Mouse (Mus musculus): ENCODE measurements around the gene Caskin1. TPM values are rescaled to one million over a fixed set of nuclear protein-coding genes. Genes with fewer than 3 reads are reported as not detected.

The Caskin1 gene
- polyA plus RNA-seq, 1 experiment from 2014 or later: 29.1 TPM

GRCm38 (mm10) chr17:24544613-24545012, 56.2 kb downstream of the Caskin1 start:
- peaks cover 15% of the 10 kb centered on the region for H3K27me3 ChIP-seq
- no peaks in the 10 kb centered on the region for H3K36me3 ChIP-seq
- H3K27ac ChIP-seq: no peak overlapping the region
- no peak overlapping the region; the same call in 1 of the 2 replicates for H3K4me3 ChIP-seq (replicated peaks)
- H3K9me3 ChIP-seq: no peaks in the 10 kb centered on the region
- H3K4me1 ChIP-seq (replicated peaks): peaks cover 15% of the 10 kb centered on the region
- no peak for ATAC-seq
- WGBS: 24% methylated on average over 12 of the region's 12 CpGs
- H3K9ac ChIP-seq (replicated peaks): peak overlapping the region; percentile 20; the same call in 1 of the 2 replicates
- H3K4me2 ChIP-seq (replicated peaks): peak overlapping the region; percentile 36

GRCm38 (mm10) chr17:24545247-24545646, 56.8 kb downstream of the Caskin1 start:
- no peak overlapping the region for H3K4me2 ChIP-seq (replicated peaks)
- H3K4me3 ChIP-seq (replicated peaks): no peak overlapping the region
- ATAC-seq: no peak

DNA sequence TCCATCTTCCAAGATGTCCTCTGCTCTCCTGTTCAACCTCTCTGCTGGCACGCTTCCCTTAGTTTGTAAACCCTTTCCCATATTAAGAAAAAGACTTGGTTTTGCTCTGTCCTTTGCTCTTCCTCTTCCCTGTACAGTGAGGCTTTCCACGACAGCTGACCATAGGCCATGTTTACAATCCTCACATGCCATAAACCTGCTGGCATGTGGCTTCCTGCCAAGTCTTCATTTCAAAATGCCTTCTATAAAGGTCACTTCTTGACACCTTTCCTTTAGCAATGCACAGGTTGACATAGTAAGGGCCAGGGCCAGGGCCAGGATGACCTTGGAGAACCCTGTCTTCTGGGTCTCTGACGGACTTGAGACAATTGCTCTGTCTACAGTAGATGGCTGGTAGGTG, 57.8 kb downstream of the Caskin1 start:
- peaks cover 20% of the 10 kb centered on the region for H3K4me1 ChIP-seq (replicated peaks)
- H3K9ac ChIP-seq (replicated peaks): no peak overlapping the region
- H3K4me2 ChIP-seq (replicated peaks): no peak overlapping the region
- no peak overlapping the region for H3K27ac ChIP-seq
- H3K36me3 ChIP-seq: no peaks in the 10 kb centered on the region
- no peaks in the 10 kb centered on the region for H3K9me3 ChIP-seq
- peaks cover 15% of the 10 kb centered on the region for H3K27me3 ChIP-seq
- H3K4me3 ChIP-seq (replicated peaks): no peak overlapping the region
- 84% methylated on average over 3 of the region's 3 CpGs for WGBS
- no peak for ATAC-seq

More at GRCm38 (mm10) chr17:24545247-24545646, 56.8 kb downstream of the Caskin1 start:
- Histone ChIP-seq H3K27me3 (peaks cover 15% of the 10 kb centered on the region), H3K9me3 (no peaks in the 10 kb centered on the region), H3K36me3 (no peaks in the 10 kb centered on the region), H3K4me1 (replicated peaks) (peaks cover 15% of the 10 kb centered on the region), H3K27ac (no peak overlapping the region), H3K9ac (replicated peaks) (0 out of 2 replicates have a peak overlapping the region, but pooled peaks have one; percentile 20)
- WGBS: 93% methylated on average over 2 of the region's 2 CpGs

GRCm38 (mm10) chr17:24548435-24548834, 60.0 kb downstream of the Caskin1 start:
- Histone ChIP-seq H3K36me3 (no peaks in the 10 kb centered on the region), H3K4me3 (replicated peaks) (peak overlapping the region; percentile 65; the same call in 1 of the 2 replicates), H3K9me3 (no peaks in the 10 kb centered on the region), H3K4me2 (replicated peaks) (peak overlapping the region; percentile 86; the same call in 1 of the 2 replicates), H3K9ac (replicated peaks) (no peak overlapping the region), H3K27me3 (peaks cover 15% of the 10 kb centered on the region), H3K27ac (no peak overlapping the region), H3K4me1 (replicated peaks) (peaks cover 40% of the 10 kb centered on the region)
- ATAC-seq: no peak
- WGBS: 34% methylated on average over 9 of the region's 9 CpGs

DNA sequence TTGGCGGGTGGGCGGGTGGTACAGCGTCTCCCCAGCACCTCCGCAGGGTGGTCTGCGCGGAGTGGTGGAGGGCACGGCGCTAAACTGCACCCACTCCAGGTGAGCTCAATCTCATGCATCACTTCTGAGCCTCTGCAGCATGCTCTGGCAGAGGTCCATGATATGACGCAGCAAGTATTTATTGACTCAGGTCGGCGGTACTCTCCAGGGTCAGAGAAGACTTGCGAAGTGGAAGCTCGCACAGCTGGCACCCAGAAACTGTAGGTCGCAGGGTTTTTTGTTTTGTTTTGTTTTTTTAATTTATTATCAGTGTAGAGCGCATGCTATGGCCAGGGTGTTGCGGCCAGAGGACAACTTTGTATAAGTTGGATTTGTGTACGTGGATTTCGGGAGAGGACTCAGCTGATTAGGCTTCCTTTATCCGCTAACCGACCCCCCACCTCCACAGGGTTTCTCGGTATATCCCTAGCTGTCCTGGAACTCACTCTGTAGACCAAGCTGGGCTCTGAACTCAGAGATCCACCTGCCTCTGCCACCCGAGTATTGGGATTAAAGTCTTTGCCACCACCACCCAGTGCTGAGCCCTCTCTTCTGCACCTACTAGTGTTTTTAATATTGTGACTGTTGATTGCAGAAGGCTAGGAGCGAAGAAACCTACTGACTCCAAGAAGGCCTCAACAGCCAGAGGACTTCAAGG, 60.7 kb downstream of the Caskin1 start:
- Histone ChIP-seq H3K4me2 (replicated peaks) (peak overlapping the region; percentile 86), H3K36me3 (no peaks in the 10 kb centered on the region), H3K27me3 (peaks cover 15% of the 10 kb centered on the region), H3K4me1 (replicated peaks) (peaks cover 40% of the 10 kb centered on the region), H3K4me3 (replicated peaks) (peak overlapping the region; percentile 65), H3K27ac (peak overlapping the region; percentile 95; the same call in 1 of the 2 replicates), H3K9me3 (no peaks in the 10 kb centered on the region), H3K9ac (replicated peaks) (peak overlapping the region; percentile 32; the same call in 1 of the 2 replicates)
- 7% methylated on average over 23 of the region's 23 CpGs for WGBS
- peak; percentile 22 for ATAC-seq

DNA sequence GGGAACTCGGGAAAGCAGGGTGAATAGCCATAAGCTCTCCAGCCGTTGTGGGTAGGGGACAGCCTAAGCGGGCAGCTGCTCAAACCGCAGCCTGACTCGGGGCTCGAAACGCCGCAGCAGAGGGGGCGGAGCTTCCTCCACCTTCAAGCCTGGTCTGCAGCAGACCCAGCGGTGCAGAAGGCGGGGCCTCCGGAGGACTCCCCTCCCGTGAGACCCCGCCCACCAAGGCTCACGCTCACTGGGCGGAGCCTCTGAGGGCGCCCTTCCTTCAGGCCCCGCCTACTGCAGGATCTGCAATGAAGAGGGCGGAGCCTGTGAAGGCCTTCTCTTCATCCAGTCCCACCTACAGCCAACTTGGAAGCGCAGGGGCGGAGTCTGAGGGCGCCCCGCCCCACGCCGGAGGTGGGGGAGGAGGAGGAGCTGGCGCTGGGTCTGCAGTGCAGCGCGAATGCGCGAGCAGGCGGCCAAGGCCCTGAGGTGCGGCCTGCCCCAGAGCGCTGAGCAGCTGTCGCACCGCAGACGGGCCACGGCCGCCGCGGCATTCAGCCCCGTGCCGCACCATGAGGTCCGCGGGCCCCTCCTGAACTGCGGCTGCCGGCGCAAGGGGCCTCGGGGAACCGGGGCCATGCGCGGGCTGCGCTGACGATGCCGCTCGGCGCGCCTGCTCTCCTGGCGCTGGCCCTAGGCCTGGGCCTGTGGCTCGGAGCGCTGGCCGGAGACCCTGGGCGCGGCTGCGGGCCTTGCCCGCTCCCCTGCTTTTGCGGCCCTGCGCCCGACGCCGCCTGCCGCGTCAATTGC, 61.4 kb downstream of the Caskin1 start, which contains the start of gene Pkd1:
TSS of gene Pkd1 (plus strand) at position 217 of the 798 bp plus-strand sequence.
- ATAC-seq: peak; percentile 96
- Histone ChIP-seq H3K4me1 (replicated peaks) (peaks cover 36% of the 10 kb centered on the region), H3K9ac (replicated peaks) (peak within 1 kb of the TSS; percentile 87), H3K9me3 (no peaks in the 10 kb centered on the region), H3K36me3 (no peaks in the 10 kb centered on the region), H3K27me3 (peaks cover 15% of the 10 kb centered on the region), H3K27ac (peak within 1 kb of the TSS; percentile 95), H3K4me3 (replicated peaks) (peak within 1 kb of the TSS; percentile 65), H3K4me2 (replicated peaks) (peak within 1 kb of the TSS; percentile 86)
- WGBS: under 1% methylated on average over 69 of the region's 72 CpGs

DNA sequence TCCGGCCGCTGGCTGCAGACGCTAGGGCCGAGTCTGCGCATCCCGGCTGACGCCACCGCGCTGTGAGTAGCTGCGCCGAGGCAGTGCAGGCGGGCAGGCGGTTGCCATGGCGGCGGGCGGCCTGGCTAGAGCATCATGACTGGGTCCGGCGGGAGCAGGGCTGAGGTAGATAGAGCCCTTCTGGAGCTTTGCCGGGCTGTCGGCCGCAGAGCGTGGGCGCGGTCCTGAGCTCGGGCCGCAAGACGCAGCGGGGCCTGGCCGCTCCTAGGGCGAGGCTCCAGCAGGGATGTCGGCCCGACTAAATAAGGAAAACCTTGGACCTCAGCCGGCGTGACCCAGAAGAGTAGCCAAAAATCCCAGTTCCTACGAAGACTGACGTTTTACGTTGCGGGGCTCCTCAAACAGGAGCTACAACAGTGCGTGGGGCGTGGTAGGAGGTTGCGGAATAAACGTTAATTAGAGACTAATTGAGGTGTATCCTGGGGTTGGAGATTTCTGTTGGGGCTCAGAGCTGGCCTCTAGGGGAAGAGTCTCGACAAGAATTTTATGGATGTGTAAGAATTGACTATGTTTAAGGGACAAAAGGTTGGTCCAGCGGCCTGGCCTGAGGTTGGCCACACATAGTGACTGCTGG, 62.1 kb downstream of the Caskin1 start:
- peak overlapping the region; percentile 87 for H3K9ac ChIP-seq (replicated peaks)
- peak overlapping the region; percentile 86 for H3K4me2 ChIP-seq (replicated peaks)
- H3K27ac ChIP-seq: peak overlapping the region; percentile 95
- H3K4me1 ChIP-seq (replicated peaks): peaks cover 35% of the 10 kb centered on the region
- H3K27me3 ChIP-seq: peaks cover 15% of the 10 kb centered on the region
- peak overlapping the region; percentile 65 for H3K4me3 ChIP-seq (replicated peaks)
- H3K36me3 ChIP-seq: no peaks in the 10 kb centered on the region
- peak; percentile 91 for ATAC-seq
- no peaks in the 10 kb centered on the region for H3K9me3 ChIP-seq
- WGBS: under 1% methylated on average over 44 of the region's 44 CpGs

DNA sequence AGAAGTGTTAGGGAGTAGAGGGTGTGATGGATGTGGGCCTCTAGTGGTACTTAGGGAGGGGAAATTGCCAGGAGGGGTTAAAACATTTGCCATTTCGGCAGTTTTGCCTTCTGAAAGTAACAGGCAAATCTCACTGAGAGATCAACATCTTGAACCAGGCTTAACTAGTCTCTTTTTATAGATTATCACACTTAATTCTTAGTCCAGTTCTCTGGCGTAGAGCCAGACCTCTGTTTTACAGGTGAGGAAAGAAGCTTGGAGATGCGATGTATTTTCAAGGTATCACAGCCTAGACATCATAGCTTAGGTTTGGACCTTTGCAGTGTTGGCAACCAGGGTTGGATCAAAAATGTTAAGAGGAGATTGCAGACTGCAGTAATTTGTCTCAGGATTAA, 62.6 kb downstream of the Caskin1 start:
- H3K4me3 ChIP-seq (replicated peaks): peak overlapping the region; percentile 65
- peak overlapping the region; percentile 87 for H3K9ac ChIP-seq (replicated peaks)
- H3K36me3 ChIP-seq: no peaks in the 10 kb centered on the region
- H3K4me1 ChIP-seq (replicated peaks): peaks cover 35% of the 10 kb centered on the region
- H3K9me3 ChIP-seq: no peaks in the 10 kb centered on the region
- ATAC-seq: peak; percentile 1; the same call in 1 of the 2 replicates
- H3K27me3 ChIP-seq: peaks cover 15% of the 10 kb centered on the region
- 46% methylated on average over 3 of the region's 3 CpGs for WGBS
- H3K4me2 ChIP-seq (replicated peaks): peak overlapping the region; percentile 86
- peak overlapping the region; percentile 95 for H3K27ac ChIP-seq

DNA sequence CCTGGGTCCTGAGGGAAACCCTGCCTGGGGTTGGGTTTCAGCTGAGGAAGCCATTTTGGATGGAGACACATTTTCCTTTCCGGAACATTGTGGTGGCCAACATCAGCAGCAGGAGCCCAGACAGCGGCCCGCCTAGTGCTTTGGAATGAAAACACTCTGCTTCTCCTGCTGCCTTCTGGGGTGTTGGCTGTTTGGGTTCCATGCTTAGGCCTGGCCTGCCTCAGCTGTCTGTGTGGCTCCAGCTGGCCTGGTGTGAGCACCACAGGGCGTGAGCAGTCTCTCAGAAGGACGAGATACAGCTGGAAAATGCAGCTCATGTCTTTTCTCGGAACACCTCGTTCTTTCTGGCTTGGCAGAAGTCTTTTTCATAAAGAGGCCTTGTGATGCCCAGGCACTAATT, 68.7 kb downstream of the Caskin1 start:
- WGBS: 96% methylated on average over 7 of the region's 7 CpGs
- no peak overlapping the region for H3K9ac ChIP-seq (replicated peaks)
- no peak overlapping the region for H3K4me2 ChIP-seq (replicated peaks)
- ATAC-seq: no peak
- H3K4me1 ChIP-seq (replicated peaks): peaks cover 40% of the 10 kb centered on the region
- no peaks in the 10 kb centered on the region for H3K36me3 ChIP-seq
- no peak overlapping the region for H3K27ac ChIP-seq
- no peaks in the 10 kb centered on the region for H3K9me3 ChIP-seq
- H3K4me3 ChIP-seq (replicated peaks): no peak overlapping the region
- H3K27me3 ChIP-seq: no peaks in the 10 kb centered on the region
